Mouse (Mus musculus) testis, adult 2 months (tissue): ENCODE results near the gene Spata32.

Experiments
- CTCF ChIP-seq: fragments of 200-500 bp; IDR thresholded peaks from 2 replicates; pipeline ENCODE4 v1.5.1; 2012; ENCODE audit warnings: low read depth, mild to moderate bottlenecking, inconsistent platforms, low read length, moderate library complexity; ENCODE audit not compliant: control insufficient read depth, insufficient read depth, insufficient replicate concordance
- POLR2A ChIP-seq: fragments of 200-500 bp; IDR thresholded peaks from 2 replicates; pipeline ENCODE4 v1.6.1; 2012; ENCODE audit warnings: low read depth, mild to moderate bottlenecking, inconsistent platforms, low read length, moderate library complexity; ENCODE audit not compliant: control insufficient read depth

DNA sequence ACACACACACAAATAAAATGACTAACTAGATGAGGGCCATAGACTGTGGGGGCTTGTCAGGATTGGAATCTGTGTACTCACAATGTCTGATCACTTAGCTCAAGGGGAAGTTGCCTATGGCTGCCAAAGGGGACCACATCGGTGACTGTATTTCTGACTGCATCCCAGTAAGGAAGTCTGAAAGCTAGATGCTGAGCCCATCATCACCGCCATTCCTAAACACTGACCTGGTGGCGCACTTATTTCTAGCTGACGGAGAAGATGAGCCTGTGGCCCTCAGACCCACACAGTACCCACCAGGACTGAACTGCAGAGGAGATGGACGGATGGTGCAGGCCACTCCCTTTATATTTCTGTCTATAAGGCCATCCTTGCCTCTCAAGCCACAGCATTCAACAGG is 41.8 kb upstream of the Spata32 start:
- TF ChIP-seq POLR2A: no peak
- no peak for TF ChIP-seq CTCF
